Mouse (Mus musculus) cerebellum, adult 11 months (tissue): ENCODE data around the gene Slc22a5.
A peak's percentile ranks its signal among the peaks of the same experiment; 100 is the strongest.
"Not testable (repeated sequence)": the region's sequence is repeated elsewhere in the genome, so short reads cannot be mapped to it uniquely, and the experiment has no call there.

Experiments used
- DNase-seq: peaks from one replicate; pipeline ENCODE4 v3.0.0; 2022

Gene Slc22a5

GRCm38 (mm10) chr11:53891505-53892451, at the start of gene Slc22a5:
Gene Slc22a5, minus strand, starts transcription at chr11:53891660.
- DNase-seq: peak; percentile 99

GRCm38 (mm10) chr11:53931944-53932318, 40.5 kb upstream of the Slc22a5 start:
- not testable (repeated sequence) for DNase-seq

GRCm38 (mm10) chr11:53931091-53931943, 39.9 kb upstream of the Slc22a5 start:
- DNase-seq: peak; percentile 53

- no peak for DNase-seq
Observed at GRCm38 (mm10) chr11:53929741-53930140, 38.3 kb upstream of the Slc22a5 start.

DNA sequence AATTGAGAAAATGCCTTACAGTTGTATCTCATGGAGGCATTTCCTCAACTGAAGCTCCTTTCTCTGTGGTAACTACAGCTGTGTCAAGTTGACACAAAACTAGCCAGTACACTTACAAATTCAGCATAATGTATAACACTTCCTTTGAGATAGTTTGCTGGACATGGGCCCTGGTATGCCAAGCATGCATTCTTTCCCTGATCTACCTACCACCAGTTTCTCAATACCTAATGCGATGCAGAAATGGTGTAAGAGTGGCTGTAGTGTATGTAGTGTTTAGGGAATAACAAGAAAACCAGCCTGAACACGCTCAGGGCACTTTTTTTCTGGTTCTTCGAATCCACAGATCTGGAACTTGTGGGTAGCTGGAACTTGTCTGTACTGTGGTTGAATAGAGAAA, 37.1 kb upstream of the Slc22a5 start:
- DNase-seq: no peak

DNA sequence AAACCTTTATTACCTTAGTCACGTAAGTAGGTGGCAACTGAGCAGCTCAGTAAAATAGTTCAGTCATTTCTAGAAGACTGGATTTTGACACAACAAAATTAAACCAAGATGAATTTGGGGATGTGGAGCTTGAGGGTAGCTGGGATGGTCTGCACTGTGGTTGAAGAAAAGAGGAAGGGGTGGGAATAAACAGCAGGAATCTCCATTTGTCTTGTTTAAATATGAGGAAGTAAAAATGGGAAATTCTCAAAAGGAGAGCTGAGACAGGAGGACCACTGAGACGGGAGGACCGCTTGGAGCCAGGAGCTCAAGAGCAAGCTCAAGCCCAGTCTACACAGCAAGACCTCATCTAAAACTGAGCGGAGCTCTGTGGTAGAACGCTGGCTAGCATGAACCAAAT, 34.8 kb upstream of the Slc22a5 start:
- DNase-seq: no peak

GRCm38 (mm10) chr11:53918851-53919250, 27.4 kb upstream of the Slc22a5 start:
- no peak for DNase-seq

DNA sequence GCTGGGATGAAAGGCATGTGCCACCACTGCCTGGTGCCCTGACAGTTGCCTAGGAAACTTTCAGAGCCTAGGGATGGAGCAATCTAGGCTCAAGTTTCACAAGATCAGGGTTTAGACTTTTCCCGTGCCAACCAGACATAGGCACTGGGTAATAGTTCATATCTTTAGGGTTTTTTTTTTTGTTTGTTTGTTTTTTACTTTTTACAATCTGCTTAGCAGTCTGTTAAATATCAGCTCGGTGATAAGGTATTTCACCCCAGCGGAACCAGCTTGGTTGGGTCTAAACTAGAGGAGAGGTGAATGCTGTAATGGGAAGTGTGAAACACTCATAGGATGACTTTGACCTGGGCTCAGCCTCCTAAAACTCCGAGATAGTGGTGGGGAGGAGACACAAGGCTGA, 19.6 kb upstream of the Slc22a5 start:
- no peak for DNase-seq

- no peak for DNase-seq
Observed at GRCm38 (mm10) chr11:53908686-53909085, 17.2 kb upstream of the Slc22a5 start.

GRCm38 (mm10) chr11:53904534-53904925, 13.1 kb upstream of the Slc22a5 start:
- DNase-seq: no peak

GRCm38 (mm10) chr11:53903781-53904533, 12.5 kb upstream of the Slc22a5 start:
- no peak for DNase-seq

DNA sequence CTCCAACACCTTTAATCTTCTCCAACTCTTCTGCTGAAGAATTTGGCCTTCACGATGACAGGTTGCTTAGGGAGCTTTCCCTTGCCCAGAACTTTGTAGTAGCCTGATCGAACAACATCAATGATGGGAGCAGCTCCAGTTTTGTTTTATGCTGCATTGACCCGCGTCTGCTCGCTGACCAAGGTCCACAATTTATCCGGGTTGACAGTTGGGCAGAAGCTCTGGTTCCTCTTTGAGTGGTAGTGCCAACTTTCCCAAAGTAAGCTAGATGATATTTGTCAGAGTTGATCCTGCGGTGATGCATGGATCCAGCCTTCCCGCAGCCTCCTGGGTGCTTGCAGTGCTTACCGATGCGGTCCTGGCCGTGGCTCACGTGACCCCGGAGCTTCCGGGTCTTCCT, 11.3 kb upstream of the Slc22a5 start:
- DNase-seq: no peak

DNA sequence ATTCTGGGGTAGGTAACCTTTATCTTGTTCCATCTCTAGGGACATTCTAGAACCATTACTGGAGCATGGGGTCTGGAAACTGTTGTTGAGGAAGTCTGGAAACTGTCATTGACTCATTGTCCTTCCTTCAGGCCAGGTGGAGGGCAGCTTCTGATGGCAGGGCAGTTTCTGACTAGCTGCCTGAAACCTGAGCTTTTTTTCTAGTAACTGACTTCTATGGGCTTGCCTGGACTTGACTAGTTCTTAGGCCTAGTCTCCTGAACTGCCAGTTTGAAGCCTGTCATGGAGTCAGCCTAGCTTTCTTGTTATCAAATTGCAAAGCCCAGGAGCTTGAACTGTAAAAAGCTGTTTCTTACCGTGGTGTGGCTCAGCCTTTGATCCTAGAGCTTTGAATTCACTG, 9.5 kb upstream of the Slc22a5 start:
- DNase-seq: no peak

DNA sequence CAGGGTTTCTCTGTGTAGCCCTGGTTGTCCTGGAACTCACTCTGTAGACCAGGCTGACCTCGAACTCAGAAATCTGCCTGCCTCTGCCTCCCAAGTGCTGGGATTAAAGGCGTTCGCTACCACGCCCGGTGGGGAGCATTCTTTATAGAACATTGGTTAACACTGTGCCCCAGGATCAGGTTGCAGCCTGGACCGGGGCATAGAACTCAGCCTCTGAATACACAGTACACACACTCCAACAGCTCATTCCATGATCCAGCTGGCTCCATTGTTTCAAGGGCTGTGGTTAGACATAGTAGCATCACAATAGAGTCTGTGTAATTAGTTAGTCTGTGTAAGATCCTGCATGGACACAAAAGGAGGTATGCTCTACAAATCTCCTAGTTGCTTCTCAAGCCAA, 8.5 kb upstream of the Slc22a5 start:
- no peak for DNase-seq

GRCm38 (mm10) chr11:53899004-53899403, 7.5 kb upstream of the Slc22a5 start:
- DNase-seq: no peak

- no peak for DNase-seq
Observed at GRCm38 (mm10) chr11:53896935-53897334, 5.5 kb upstream of the Slc22a5 start.

GRCm38 (mm10) chr11:53893451-53893850, 2.0 kb upstream of the Slc22a5 start:
- DNase-seq: no peak

- DNase-seq: no peak
Observed at GRCm38 (mm10) chr11:53892716-53893416, 1.4 kb upstream of the Slc22a5 start.

DNA sequence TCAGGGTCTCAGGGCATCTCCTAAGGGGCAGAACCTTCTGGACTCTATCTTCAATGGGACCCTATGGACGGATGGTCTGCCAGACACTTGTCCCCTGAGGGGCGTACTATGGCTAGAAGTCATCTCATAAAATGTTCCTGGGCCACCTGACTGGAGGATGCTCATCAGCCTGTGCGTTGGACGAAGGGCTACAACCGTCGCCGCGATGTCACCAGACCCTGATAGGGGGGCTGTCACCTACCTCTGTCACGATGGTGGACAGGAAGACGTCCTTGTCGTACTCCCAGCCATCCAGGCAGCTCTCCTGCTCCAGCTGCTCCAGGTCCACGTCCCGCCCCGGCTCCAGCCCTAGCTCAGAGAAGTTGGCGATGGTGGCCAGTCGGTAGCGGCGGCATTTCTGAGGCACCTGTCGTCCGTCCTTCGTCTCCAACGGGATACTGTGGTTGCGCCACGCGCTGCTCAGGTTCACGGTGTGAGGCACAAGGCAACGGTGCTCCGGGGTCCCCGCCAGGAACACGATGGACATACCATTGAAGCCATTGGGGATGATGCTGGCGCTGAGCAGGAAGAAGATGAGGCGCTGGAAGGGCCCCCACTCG, 455 bp downstream of the Slc22a5 start:
- no peak for DNase-seq

- DNase-seq: no peak
Observed at GRCm38 (mm10) chr11:53890225-53890624, 1.2 kb downstream of the Slc22a5 start.

GRCm38 (mm10) chr11:53889091-53889645, 2.3 kb downstream of the Slc22a5 start:
- no peak for DNase-seq

DNA sequence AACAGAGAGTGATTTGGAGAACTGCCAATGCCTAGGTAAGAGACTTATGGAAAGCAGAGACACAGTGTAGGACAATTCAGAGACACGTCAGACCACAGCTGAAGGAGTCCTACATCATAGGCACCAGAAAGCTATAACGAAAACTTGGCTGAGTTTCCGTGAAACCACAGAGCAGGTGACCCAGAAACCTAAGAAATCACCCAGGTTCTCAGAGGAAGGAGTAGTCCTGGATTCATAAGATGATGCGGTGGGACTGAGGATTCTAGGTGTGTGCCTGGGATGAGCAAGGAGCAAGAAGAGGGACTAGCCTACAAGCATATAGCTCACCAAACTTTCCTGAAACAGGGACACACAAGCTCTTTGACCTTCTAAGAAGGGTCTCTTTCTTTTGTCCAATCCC, 3.2 kb downstream of the Slc22a5 start:
- DNase-seq: no peak
